Mouse (Mus musculus) gonadal fat pad, adult 2 months (tissue): ENCODE measurements around the gene Wscd2. TPM values are rescaled to one million over a fixed set of nuclear protein-coding genes. Genes with fewer than 3 reads are reported as not detected.

Source experiments
- DNase-seq: peaks from one replicate; pipeline ENCODE4 v3.0.0-alpha.2; 2012; ENCODE audit warnings: low read depth
- polyA plus RNA-seq: library from polyadenylated mRNA; depleted of rRNA; stranded (reverse); fragments of >200 nt; gene quantifications from 2 replicates; pipeline ENCODE4 v1.2.3, GENCODE M21; 2012

Wscd2 gene
- polyA plus RNA-seq, 1 experiment, result 5.9 TPM

- no peak for DNase-seq
Measured at GRCm38 (mm10) chr5:113618716-113619115, 128.6 kb downstream of the Wscd2 start.

- DNase-seq, result no peak
Measured at GRCm38 (mm10) chr5:113619151-113619550, 129.0 kb downstream of the Wscd2 start.

- DNase-seq, result no peak
Measured at GRCm38 (mm10) chr5:113620130-113620716, 130.1 kb downstream of the Wscd2 start.

GRCm38 (mm10) chr5:113620999-113621398, 130.9 kb downstream of the Wscd2 start:
- DNase-seq, result no peak

GRCm38 (mm10) chr5:113623052-113623451, 132.9 kb downstream of the Wscd2 start:
- DNase-seq, result no peak

GRCm38 (mm10) chr5:113625068-113625467, 134.9 kb downstream of the Wscd2 start:
- no peak for DNase-seq

- DNase-seq, result no peak
Measured at GRCm38 (mm10) chr5:113626352-113626751, 136.2 kb downstream of the Wscd2 start.

GRCm38 (mm10) chr5:113626991-113627390, 136.9 kb downstream of the Wscd2 start:
- no peak for DNase-seq

- DNase-seq, result no peak
Measured at GRCm38 (mm10) chr5:113627820-113628437, 137.8 kb downstream of the Wscd2 start.

GRCm38 (mm10) chr5:113629248-113629647, 139.1 kb downstream of the Wscd2 start:
- DNase-seq, result no peak

GRCm38 (mm10) chr5:113630116-113630515, 140.0 kb downstream of the Wscd2 start:
- no peak for DNase-seq

GRCm38 (mm10) chr5:113633037-113633714, 143.0 kb downstream of the Wscd2 start:
- DNase-seq, result no peak

- no peak for DNase-seq
Measured at GRCm38 (mm10) chr5:113634024-113634651, 144.0 kb downstream of the Wscd2 start.

GRCm38 (mm10) chr5:113634887-113635610, 144.9 kb downstream of the Wscd2 start:
- no peak for DNase-seq

GRCm38 (mm10) chr5:113635861-113636565, 145.9 kb downstream of the Wscd2 start:
- DNase-seq, result no peak

- no peak for DNase-seq
Measured at GRCm38 (mm10) chr5:113637631-113638030, 147.5 kb downstream of the Wscd2 start.

- DNase-seq, result no peak
Measured at GRCm38 (mm10) chr5:113638055-113638454, 147.9 kb downstream of the Wscd2 start.

- DNase-seq, result no peak
Measured at GRCm38 (mm10) chr5:113639126-113639525, 149.0 kb downstream of the Wscd2 start.
